Comparison of ENCODE assay signal across 13 mouse cellular contexts in genomic region chr17:29859788-29860283, GRCm38 (mm10).
DNase-seq lines count a peak whose midpoint lies in the region; ATAC-seq and TF ChIP-seq lines count a peak whose summit lies in the region.
"Had no signal": no experiment of that assay in that cellular context is flagged by ENCODE, and none has a peak within 500 bp of the region (broad histone marks: within the 10 kb centered on the region; RNA-seq: fewer than 3 reads in every experiment).

No protein-coding gene starts in this region.

- peaks cover 26% of the 10 kb centered on the region for H3K4me1 ChIP-seq in lung, embryonic 15.5 days
- peaks cover 88% of the 10 kb centered on the region for H3K4me1 ChIP-seq in G1E (ENCODE audit: insufficient read depth, low read depth, low read length)
- peaks cover 84% of the 10 kb centered on the region for H3K4me1 ChIP-seq in liver, embryonic 15.5 days (replicated peaks)
- H3K4me1 ChIP-seq in forebrain, embryonic 11.5 days (replicated peaks; ENCODE audit: control insufficient read depth, insufficient read depth, low read length): no peaks in the 10 kb centered on the region
- H3K4me1 ChIP-seq: embryonic facial prominence, embryonic 12.5 days had no signal

- 48% methylated on average over 13 of the region's 13 CpGs for WGBS in lung, embryonic 15.5 days
- WGBS in liver, embryonic 15.5 days (ENCODE audit: insufficient replicate concordance): 15% methylated on average over 13 of the region's 13 CpGs
- 88% methylated on average over 13 of the region's 13 CpGs for WGBS in forebrain, embryonic 11.5 days

- peak overlapping the region; percentile 22; the same call in 1 of the 2 replicates for H3K27ac ChIP-seq in lung, embryonic 15.5 days
- H3K27ac ChIP-seq in liver, embryonic 15.5 days (replicated peaks): peak overlapping the region; percentile 93
- no peak overlapping the region for H3K27ac ChIP-seq in forebrain, embryonic 11.5 days (ENCODE audit: low read depth, low read length)
- H3K27ac ChIP-seq: embryonic facial prominence, embryonic 12.5 days; hindbrain, embryonic 10.5 days had no signal

- H3K4me3 ChIP-seq in lung, embryonic 15.5 days: no peak overlapping the region
- H3K4me3 ChIP-seq in G1E (ENCODE audit: low read depth, low read length): peak overlapping the region; percentile 14; the same call in 1 of the 2 replicates
- 0 out of 2 replicates have a peak overlapping the region, but pooled peaks have one; percentile 8 for H3K4me3 ChIP-seq in liver, embryonic 15.5 days (replicated peaks)
- no peak overlapping the region for H3K4me3 ChIP-seq in forebrain, embryonic 11.5 days (ENCODE audit: low read depth, low read length)
- H3K4me3 ChIP-seq: embryonic facial prominence, embryonic 12.5 days; hindbrain, embryonic 10.5 days had no signal

- peak; percentile 15; the same call in 1 of the 2 replicates for ATAC-seq in lung, embryonic 15.5 days (ENCODE audit: borderline replicate concordance, extremely low read depth, low FRiP score, low TSS enrichment)
- ATAC-seq in G1E (ENCODE audit: extremely low read depth, insufficient number of reproducible peaks, low FRiP score, poor library complexity, severe bottlenecking): peak; percentile 90
- peak; percentile 95 for ATAC-seq in liver, embryonic 15.5 days (ENCODE audit: insufficient read depth)
- ATAC-seq in forebrain, embryonic 11.5 days (replicated peaks; ENCODE audit: low FRiP score): no peak
- ATAC-seq: activated CD4-positive, CD25-positive, alpha-beta regulatory T cell, adult 4 months had no signal

- no peaks in the 10 kb centered on the region for H3K27me3 ChIP-seq in lung, embryonic 15.5 days
- H3K27me3 ChIP-seq in G1E (ENCODE audit: insufficient read depth, low read length): no peaks in the 10 kb centered on the region
- no peaks in the 10 kb centered on the region for H3K27me3 ChIP-seq in liver, embryonic 15.5 days
- no peaks in the 10 kb centered on the region for H3K27me3 ChIP-seq in forebrain, embryonic 11.5 days (ENCODE audit: control insufficient read depth, insufficient read depth, low read length)
- H3K27me3 ChIP-seq: embryonic facial prominence, embryonic 12.5 days had no signal

- DNase-seq in lung, postnatal 4 days: no peak
- DNase-seq in G1E (ENCODE audit: low spot score): peak; percentile 87
- peak; percentile 85 for DNase-seq in c-Kit-positive CD71-positive TER-119-negative erythroid progenitor cells, embryonic 14.5 days (ENCODE audit: low read depth)
- no peak for DNase-seq in embryo, embryonic 9.5 days (ENCODE audit: extremely low spot score)
- DNase-seq in forebrain, embryonic 11.5 days (ENCODE audit: low spot score): no peak
- DNase-seq in urinary bladder, postnatal 25 days (ENCODE audit: low spot score): no peak
- DNase-seq: cerebellum, adult 11-12 months; kidney, postnatal 14 days had no signal

- TF ChIP-seq CTCF in G1E (IDR thresholded peaks at IDR 0.05; ENCODE audit: low read depth, low read length): no peak

- H3K9me3 ChIP-seq in lung, embryonic 15.5 days: no peaks in the 10 kb centered on the region
- H3K9me3 ChIP-seq in G1E (replicated peaks): no peaks in the 10 kb centered on the region
- no peaks in the 10 kb centered on the region for H3K9me3 ChIP-seq in liver, embryonic 15.5 days (replicated peaks)
- H3K9me3 ChIP-seq in forebrain, embryonic 11.5 days (ENCODE audit: control insufficient read depth, low read length): no peaks in the 10 kb centered on the region
- H3K9me3 ChIP-seq: embryonic facial prominence, embryonic 12.5 days; hindbrain, embryonic 10.5 days had no signal

- no peak overlapping the region for H3K9ac ChIP-seq in lung, embryonic 15.5 days
- H3K9ac ChIP-seq in liver, embryonic 15.5 days: peak overlapping the region; percentile 29
- H3K9ac ChIP-seq in forebrain, embryonic 11.5 days (ENCODE audit: low read length): no peak overlapping the region
- H3K9ac ChIP-seq: embryonic facial prominence, embryonic 12.5 days had no signal

- no peak overlapping the region for H3K4me2 ChIP-seq in lung, embryonic 15.5 days
- H3K4me2 ChIP-seq in liver, embryonic 15.5 days: peak overlapping the region; percentile 58
- H3K4me2 ChIP-seq in forebrain, embryonic 11.5 days (ENCODE audit: low read depth, low read length, severe bottlenecking): no peak overlapping the region
- H3K4me2 ChIP-seq: embryonic facial prominence, embryonic 12.5 days had no signal

- H3K36me3 ChIP-seq in lung, embryonic 15.5 days: no peaks in the 10 kb centered on the region
- H3K36me3 ChIP-seq in G1E (replicated peaks): no peaks in the 10 kb centered on the region
- no peaks in the 10 kb centered on the region for H3K36me3 ChIP-seq in liver, embryonic 15.5 days (replicated peaks)
- no peaks in the 10 kb centered on the region for H3K36me3 ChIP-seq in forebrain, embryonic 11.5 days (ENCODE audit: control insufficient read depth, insufficient read depth, low read length)
- H3K36me3 ChIP-seq: embryonic facial prominence, embryonic 12.5 days; hindbrain, embryonic 10.5 days had no signal

Comparison
In these comparisons a context has a peak if more than half of its experiments do, and no peak if none do; other contexts are left out.
1. H3K4me3 ChIP-seq: peak in G1E (single experiment) and liver, embryonic 15.5 days (single experiment); none in lung, embryonic 15.5 days (single experiment) and forebrain, embryonic 11.5 days (single experiment).
2. DNase-seq: peak in G1E (single experiment) and c-Kit-positive CD71-positive TER-119-negative erythroid progenitor cells, embryonic 14.5 days (single experiment); none in lung, postnatal 4 days (0 of 2), embryo, embryonic 9.5 days (single experiment), forebrain, embryonic 11.5 days (single experiment) and urinary bladder, postnatal 25 days (single experiment).